Mouse (Mus musculus): ENCODE data around the gene Il17rb.
A peak's percentile ranks its signal among the peaks of the same experiment; 100 is the strongest.

The Il17rb gene

GRCm38 (mm10) chr14:30008733-30009575 lies at the start of gene Il17rb, which contains the start of gene Chdh:
Gene Il17rb, minus strand, starts transcription at chr14:30008896.
Gene Chdh, plus strand, starts transcription at chr14:30009023.
- DNase-seq (ENCODE audit: low spot score in 2 of 2): peak; percentile 39 to 44

GRCm38 (mm10) chr14:30056031-30056766 lies 47.5 kb upstream of the Il17rb start:
- DNase-seq (ENCODE audit: low spot score in 2 of 2): no peak

DNA sequence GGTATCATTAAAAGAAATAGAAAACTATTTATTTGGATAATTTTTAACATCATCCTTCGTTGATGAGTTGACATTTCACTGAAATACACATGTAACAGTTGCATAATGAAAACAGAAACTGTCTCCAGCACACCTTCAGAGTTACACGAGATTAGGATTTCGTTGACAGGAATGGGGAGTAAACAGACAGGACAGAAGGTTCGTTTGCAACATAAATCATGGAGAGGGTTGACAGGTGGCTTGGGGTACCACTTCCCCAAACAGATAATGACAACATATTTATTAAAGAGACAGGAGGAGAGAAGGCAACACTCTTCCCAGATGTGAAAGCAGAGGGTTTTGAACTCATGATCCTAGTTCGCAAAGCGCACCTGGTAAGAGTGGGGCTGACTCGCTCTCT lies 46.2 kb upstream of the Il17rb start:
- no peak for DNase-seq (ENCODE audit: low spot score in 2 of 2)

GRCm38 (mm10) chr14:30050280-30050679 lies 41.6 kb upstream of the Il17rb start:
- no peak for DNase-seq (ENCODE audit: low spot score in 2 of 2)

- peak in 1 of 2 experiments; percentile 27 for DNase-seq (ENCODE audit: low spot score in 2 of 2)
Observed at GRCm38 (mm10) chr14:30048049-30048448, 39.4 kb upstream of the Il17rb start.

DNA sequence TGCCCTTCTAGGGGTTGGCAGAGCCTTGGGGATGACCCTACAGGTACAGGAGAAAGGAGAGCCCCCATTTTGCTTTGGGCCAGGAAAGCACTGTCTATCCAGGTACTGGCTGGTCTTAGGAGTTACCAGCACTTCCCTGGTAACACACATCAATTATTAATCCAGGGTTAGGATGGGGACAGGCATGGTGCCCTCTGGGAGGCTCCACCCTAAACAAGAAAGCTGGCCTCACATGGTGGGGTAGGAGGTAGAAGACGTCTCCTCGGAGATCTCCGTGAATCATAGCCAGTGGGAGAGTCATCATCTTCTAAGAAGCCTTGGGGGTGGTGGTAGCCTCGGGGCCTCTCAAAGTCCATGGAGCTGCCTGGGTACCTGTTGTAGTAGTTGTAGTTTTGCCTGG lies 38.3 kb upstream of the Il17rb start:
- no peak for DNase-seq (ENCODE audit: low spot score in 2 of 2)

DNA sequence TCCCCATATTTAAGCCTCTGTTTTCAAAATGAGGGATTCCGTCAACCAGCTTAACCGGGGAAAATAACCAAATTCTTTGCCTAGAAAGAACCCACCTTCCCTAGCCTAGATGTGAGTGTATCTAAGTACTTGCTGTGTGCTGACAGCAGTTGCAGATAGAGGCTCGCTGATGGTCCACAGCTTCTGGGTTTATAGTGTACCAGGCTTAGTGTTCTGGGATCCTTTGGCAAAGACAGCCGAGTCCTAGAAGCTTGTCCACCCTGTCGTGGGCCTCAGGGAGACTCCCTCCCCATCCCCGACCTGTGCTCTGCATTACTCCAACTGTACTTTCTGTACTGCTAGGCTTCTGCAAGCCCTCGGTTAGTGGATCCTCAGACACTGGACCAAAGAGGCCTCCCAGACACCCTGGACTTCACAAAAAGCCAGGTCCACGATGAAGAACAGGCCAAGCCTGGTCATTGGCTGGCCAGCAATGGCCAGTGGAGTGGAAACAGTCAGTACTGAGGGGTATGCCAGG lies 37.1 kb upstream of the Il17rb start:
- DNase-seq (ENCODE audit: low spot score in 2 of 2): no peak

DNA sequence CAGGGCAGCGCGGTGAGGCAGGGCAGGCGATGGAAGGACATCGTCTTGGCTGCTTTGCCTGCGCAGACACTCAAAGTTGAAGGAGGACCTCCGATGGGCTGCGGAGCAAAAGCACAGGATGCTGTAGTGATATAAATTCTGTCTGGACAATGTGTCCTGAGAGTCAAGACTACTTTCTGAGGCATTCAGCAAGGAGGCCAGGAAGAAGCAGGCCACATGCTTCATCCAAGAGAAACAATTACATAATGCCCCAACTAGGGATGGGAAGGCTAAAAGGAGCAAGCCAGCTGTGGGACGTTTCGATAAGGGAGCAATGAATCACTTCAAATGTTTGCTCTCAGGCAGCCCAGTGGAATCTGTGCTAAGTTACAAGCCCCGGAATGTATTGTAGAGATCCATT lies 36.5 kb upstream of the Il17rb start:
- no peak for DNase-seq (ENCODE audit: low spot score in 2 of 2)

- DNase-seq (ENCODE audit: low spot score in 2 of 2): no peak
Observed at GRCm38 (mm10) chr14:30043356-30043940, 34.8 kb upstream of the Il17rb start.

GRCm38 (mm10) chr14:30041836-30042235 lies 33.1 kb upstream of the Il17rb start:
- no peak for DNase-seq (ENCODE audit: low spot score in 2 of 2)

DNA sequence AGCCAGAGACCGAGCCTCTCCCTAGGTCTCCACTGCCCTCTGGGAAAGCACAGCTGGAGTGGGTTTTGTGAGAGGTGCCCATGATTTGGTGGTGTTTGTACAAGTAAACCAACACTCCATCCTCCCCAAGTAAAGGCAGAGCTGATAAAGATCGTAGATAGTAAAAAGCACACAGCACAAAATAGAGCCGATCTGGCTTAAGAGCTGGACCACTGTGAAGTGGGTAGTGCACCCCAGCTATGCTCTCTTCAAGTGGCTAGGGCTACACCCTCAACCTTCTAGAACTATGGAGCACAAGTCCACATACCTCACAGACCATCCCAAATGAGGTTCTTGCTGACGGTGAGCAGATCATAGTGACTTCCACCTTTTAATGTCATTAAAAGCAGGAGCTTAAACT lies 30.7 kb upstream of the Il17rb start:
- no peak for DNase-seq (ENCODE audit: low spot score in 2 of 2)

- DNase-seq (ENCODE audit: low spot score in 2 of 2): no peak
Observed at GRCm38 (mm10) chr14:30038431-30038830, 29.7 kb upstream of the Il17rb start.

GRCm38 (mm10) chr14:30033405-30033804 lies 24.7 kb upstream of the Il17rb start:
- DNase-seq (ENCODE audit: low spot score in 2 of 2): no peak

GRCm38 (mm10) chr14:30027378-30027777 lies 18.7 kb upstream of the Il17rb start:
- peak; percentile 61 to 86 for DNase-seq (ENCODE audit: low spot score in 2 of 2)

- peak in 1 of 2 experiments; percentile 29 for DNase-seq (ENCODE audit: low spot score in 2 of 2)
Observed at GRCm38 (mm10) chr14:30024387-30024786, 15.7 kb upstream of the Il17rb start.

- DNase-seq (ENCODE audit: low spot score in 2 of 2): peak; percentile 35
Observed at GRCm38 (mm10) chr14:30022471-30022870, 13.8 kb upstream of the Il17rb start.

- DNase-seq (ENCODE audit: low spot score in 2 of 2): no peak
Observed at GRCm38 (mm10) chr14:30019792-30020575, 11.3 kb upstream of the Il17rb start.

GRCm38 (mm10) chr14:30019375-30019774 lies 10.7 kb upstream of the Il17rb start:
- no peak for DNase-seq (ENCODE audit: low spot score in 2 of 2)

DNA sequence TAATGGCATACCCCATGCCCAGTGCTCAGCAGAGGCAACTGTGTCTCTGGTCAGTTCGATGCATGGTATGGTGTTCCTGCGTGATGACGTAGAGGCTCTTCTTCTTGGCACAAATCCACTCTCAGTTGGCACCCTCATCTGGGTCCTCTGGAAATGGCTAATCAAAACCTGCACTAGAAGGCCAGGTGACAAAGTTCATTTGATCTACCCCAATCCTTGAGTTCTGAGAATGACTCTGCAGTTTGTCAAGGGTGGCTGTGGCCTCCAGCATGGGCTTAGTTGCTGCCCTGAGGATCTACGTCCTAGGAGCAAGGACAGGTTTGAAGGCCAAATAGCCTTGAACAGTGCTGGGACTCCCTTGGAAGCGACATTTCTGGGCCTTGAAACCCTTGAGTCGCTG lies 10.2 kb upstream of the Il17rb start:
- no peak for DNase-seq (ENCODE audit: low spot score in 2 of 2)

- no peak for DNase-seq (ENCODE audit: low spot score in 2 of 2)
Observed at GRCm38 (mm10) chr14:30018463-30018801, 9.7 kb upstream of the Il17rb start.

DNA sequence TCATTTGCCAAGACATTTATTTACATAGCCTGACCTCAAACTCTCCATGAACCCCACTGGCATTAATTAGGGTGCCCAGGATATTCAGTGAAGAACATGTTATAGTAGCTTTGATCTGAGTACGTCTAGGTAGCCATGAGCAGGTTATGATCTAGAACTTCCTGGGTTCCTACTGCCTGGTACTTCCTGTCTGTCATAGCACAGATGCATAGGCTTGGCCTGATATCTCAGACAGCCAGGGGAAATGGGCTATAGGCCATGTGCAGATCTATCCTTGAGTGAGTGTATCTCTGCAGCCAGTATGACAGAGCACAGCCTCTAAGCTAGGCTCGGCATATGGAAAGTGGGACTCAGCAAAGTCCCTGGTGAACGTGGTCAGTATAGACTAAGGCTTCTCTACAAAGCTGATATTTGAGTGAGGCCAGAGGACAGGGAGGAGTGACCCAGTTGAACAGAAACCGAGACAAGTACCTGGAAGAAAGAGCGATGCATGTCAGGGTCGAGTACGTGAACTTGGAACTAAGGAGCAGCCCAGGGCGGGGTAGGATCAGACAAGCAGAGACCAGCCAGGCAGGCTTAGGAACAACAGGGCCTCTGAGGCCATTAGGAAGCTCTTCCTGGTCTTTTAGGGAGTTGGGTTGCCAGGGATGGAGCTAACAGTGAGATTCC lies 9.2 kb upstream of the Il17rb start:
- DNase-seq (ENCODE audit: low spot score in 2 of 2): no peak
